Mouse (Mus musculus) lung, postnatal 25 days (tissue): Measurements from ENCODE around the gene Prss35.

Source experiments
- DNase-seq: peaks from one replicate; pipeline ENCODE4 v3.0.0; 2022; ENCODE audit warnings: low spot score

The Prss35 gene

GRCm38 (mm10) chr9:86742959-86743911 lies at the start of gene Prss35:
Prss35 (plus strand) TSS chr9:86743649.
- DNase-seq, result no peak

DNA sequence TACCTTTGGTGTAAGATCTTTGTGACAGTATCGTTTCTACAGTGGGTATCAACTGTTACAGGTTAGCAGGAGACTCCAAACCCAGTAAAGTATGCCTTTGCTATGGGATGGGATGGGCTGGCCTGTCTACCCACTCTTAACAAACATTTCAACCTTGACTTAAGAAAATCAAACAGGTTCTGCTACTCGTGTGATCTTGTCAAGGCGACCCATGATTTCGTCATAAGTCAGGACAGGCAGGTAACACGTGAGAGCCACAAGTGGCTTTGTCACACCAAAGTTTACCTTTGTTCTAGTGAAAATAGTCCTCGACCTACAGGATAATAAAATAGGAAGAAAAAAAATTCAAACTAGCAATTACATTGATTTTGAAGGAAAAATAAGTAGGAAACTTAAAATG lies 49.5 kb upstream of the Prss35 start:
- peak; percentile 24 for DNase-seq

GRCm38 (mm10) chr9:86694644-86695043 lies 48.8 kb upstream of the Prss35 start:
- DNase-seq, result no peak

- DNase-seq, result peak; percentile 39
Observed at GRCm38 (mm10) chr9:86695199-86695817, 48.1 kb upstream of the Prss35 start.

- DNase-seq, result no peak
Observed at GRCm38 (mm10) chr9:86695818-86696261, 47.6 kb upstream of the Prss35 start, which contains the start of gene Me1. Me1 (minus strand) TSS chr9:86695953.

- no peak for DNase-seq
Observed at GRCm38 (mm10) chr9:86701264-86701663, 42.2 kb upstream of the Prss35 start.

GRCm38 (mm10) chr9:86701844-86702243 lies 41.6 kb upstream of the Prss35 start:
- peak; percentile 33 for DNase-seq

- no peak for DNase-seq
Observed at GRCm38 (mm10) chr9:86707431-86707830, 36.0 kb upstream of the Prss35 start.

- DNase-seq, result no peak
Observed at GRCm38 (mm10) chr9:86708921-86709320, 34.5 kb upstream of the Prss35 start.

DNA sequence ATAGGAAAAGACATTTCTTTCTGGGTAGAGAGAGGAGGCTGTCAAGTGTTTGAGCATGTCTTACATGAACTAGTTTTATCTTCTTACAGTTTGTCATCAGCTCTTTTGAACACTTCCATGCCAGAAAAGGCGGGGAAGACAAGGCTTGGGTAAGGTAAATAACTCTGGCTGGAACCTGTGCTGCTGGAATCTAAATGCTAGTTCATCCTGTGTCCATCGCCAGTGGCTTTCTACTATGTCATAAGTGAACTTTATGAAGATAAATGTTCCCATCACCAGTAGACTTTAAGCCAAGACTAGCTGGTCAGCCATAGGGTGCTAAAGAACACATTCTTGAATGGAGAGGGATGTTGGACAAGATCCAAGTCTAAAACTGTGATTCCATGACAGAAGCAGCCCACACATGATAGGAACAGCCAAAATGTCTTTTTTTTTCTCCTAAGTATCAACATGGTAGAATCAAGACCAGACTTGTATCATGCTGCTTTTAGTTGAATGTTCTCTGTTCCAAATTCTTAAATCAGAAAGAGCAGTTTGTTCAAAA lies 33.3 kb upstream of the Prss35 start:
- DNase-seq, result no peak

DNA sequence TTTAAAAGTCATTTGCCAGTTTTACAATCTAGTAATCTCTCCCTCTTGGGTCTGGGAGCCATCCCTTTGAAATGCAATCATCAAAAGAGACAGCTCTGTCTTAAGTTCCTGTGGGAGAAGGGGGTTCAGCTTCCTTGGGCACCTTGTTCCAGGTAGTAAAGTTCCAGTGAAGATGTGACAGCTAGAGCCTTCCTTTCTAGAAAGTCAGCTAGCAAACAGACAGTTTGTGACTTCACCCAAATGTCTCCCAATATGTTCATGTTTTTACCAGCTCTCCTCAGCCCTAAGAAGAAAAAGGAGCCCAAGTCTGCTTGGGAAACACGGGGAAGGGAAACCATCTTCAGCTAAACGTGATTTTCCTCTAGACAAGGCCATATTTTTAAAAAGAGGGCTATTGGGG lies 30.8 kb upstream of the Prss35 start:
- no peak for DNase-seq

DNA sequence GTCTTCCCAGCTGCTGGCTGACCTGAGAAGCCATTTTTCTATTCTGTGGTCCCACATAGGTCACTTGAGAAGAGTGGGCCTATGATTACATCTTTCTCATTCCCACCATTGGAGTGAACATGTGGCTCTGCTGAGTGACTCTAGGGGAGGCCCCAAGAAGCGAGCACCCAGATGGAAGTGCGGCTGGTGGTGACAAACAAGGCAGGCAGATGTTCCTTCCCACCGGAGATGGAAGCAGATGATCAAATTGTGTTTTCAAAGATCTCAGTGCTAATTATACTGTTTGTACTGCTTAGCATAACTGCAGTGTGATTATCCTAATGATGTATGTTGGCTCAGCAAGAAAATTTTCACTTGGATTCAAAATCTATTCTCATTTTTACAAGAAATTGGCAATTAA lies 29.4 kb upstream of the Prss35 start:
- DNase-seq, result no peak

DNA sequence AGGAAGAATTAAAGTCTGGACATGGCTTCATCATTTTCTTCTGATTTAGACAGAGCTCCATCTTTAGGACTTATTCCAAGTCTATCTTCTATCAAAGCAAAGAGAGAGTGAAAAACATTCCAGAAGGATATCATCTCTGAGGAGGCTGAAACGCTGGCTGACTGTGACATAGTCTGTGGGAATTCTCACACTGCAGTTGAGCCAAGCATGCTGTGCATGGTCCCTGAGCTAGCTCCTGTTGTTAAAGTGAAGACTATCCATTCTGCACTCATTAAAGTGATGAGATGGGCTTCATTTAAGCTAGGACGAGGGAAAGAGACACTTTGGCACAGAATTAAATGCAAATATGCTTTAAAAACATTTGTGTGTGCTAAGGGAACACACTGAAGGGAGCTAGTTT lies 26.9 kb upstream of the Prss35 start:
- DNase-seq, result no peak

DNA sequence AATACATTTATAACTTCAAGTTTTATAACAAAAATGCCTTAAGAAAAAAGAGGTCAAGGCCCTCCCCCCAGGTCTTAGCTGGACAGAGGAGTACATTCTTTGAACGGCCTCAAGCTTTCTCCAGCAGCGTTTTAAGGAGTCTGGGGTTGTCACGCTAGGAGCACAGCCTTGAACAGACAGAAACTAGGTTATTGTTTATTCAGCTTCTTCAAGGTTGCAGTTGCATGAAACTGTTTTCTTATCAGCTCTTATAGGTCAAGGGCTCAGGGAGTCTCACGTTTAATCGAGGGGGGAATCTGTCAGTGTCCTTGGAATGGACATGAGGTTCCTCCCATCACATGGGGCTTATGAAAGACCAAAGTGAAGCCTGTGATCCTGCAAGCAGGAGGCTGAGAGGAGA lies 26.3 kb upstream of the Prss35 start:
- no peak for DNase-seq

GRCm38 (mm10) chr9:86720227-86720626 lies 23.2 kb upstream of the Prss35 start:
- DNase-seq, result no peak

- no peak for DNase-seq
Observed at GRCm38 (mm10) chr9:86720794-86721193, 22.7 kb upstream of the Prss35 start.

DNA sequence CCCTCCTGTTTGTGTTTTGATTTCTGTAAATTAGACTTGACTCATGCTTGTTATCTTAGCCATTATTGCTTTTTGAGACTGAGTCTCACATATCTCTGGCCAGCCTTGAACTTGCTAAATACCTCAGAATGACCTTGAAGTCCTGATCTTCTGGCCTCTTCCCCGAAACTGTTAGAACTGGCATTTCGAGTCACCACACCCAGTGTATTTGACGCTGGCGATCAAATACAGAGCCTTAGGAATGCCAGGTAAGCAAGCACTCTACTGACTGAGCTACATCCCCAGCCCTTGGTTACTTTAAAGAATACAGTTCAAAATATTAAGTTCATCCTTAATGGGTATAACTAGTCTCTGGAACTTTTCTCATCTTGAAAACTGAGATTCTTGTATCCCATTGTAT lies 18.4 kb upstream of the Prss35 start:
- no peak for DNase-seq

DNA sequence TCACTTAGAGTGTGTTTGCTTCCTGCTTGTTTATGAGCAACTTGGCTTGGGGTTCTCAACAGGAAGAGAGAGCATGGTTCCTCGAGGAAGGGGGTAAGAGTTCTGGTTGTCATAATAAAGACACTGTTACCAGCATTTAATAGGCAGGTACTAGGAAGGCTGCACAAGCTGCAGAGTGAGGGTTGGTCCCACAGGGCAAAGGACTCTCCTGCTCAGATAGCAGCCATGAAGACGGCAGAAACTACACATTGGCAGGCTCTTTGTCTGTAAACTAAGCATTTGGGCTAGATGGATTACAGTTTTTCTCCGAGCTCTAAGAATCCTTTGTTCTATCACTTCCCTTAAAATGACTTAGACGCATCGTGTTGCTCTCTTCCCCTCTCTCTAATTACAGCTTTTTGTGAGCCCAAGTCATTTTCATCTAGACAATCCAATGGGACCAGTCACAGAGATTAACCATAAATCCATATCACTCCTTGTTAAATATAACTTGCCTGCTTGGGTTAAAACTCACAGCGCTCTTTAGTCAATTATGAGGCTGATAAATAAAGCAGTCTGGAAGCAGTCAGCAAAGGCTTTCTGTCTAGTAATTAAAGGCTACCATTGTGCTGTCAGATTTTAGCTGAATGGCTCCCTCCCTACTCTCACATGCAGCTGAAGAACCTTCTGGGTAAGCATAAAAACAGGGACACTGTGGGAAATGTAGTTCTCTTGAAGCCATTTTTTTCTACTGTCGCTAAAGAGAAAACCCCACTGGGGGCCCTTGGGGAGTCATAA lies 17.7 kb upstream of the Prss35 start:
- DNase-seq, result no peak

DNA sequence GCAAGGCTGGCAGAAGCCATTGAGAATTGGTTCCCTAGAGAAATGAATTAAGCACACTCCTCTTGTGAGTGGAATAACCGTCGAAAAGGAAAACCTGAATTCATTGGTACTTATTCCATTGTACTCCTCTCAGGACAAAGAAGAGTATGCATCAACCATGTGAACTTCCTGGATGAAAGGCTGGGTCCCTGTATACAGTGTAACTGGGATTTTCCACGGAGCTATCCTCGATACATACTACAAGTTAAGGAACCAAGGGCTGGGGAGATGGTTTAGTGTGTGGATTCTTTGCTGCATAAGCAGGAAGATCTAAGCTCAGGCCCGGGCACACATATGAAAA lies 17.1 kb upstream of the Prss35 start:
- DNase-seq, result no peak

- DNase-seq, result peak; percentile 28
Observed at GRCm38 (mm10) chr9:86728214-86728814, 15.1 kb upstream of the Prss35 start.

GRCm38 (mm10) chr9:86729084-86729483 lies 14.4 kb upstream of the Prss35 start:
- DNase-seq, result no peak

- no peak for DNase-seq
Observed at GRCm38 (mm10) chr9:86729811-86730210, 13.6 kb upstream of the Prss35 start.
